Mouse (Mus musculus): ENCODE data around the gene Tfap4. TPM values are rescaled to one million over a fixed set of nuclear protein-coding genes. Genes with fewer than 3 reads are reported as not detected.

Gene Tfap4
- polyA plus RNA-seq, 1 experiment from 2014 or later, result 5.6 TPM

GRCm38 (mm10) chr16:4551056-4551455, 8.6 kb downstream of the Tfap4 start:
- peaks cover 26% of the 10 kb centered on the region for H3K36me3 ChIP-seq (replicated peaks; ENCODE audit: insufficient read depth, low read length)
- TF ChIP-seq EP300 (IDR thresholded peaks at IDR 0.05; ENCODE audit: low read depth) (no peak), CTCF (IDR thresholded peaks at IDR 0.05; ENCODE audit: low read depth) (peak; percentile 99)
- peak; percentile 81 for DNase-seq
- no peaks in the 10 kb centered on the region for H3K27me3 ChIP-seq (ENCODE audit: insufficient read depth, low read length)
- H3K4me3 ChIP-seq (ENCODE audit: low read depth, low read length), result no peak overlapping the region
- no peak overlapping the region for H3K4me2 ChIP-seq (ENCODE audit: low read depth, low read length)
- WGBS (ENCODE audit: insufficient replicate concordance), result 33% methylated on average over 13 of the region's 13 CpGs
- H3K9ac ChIP-seq (replicated peaks), result no peak overlapping the region
- H3K4me1 ChIP-seq (ENCODE audit: insufficient read depth), result peaks cover 38% of the 10 kb centered on the region
- ATAC-seq, result peak; percentile 70
- H3K9me3 ChIP-seq (ENCODE audit: low read length), result no peaks in the 10 kb centered on the region
- no peak overlapping the region for H3K27ac ChIP-seq (ENCODE audit: low read depth)

- Histone ChIP-seq H3K36me3 (replicated peaks; ENCODE audit: insufficient read depth, low read length) (peaks cover 35% of the 10 kb centered on the region), H3K27ac (ENCODE audit: low read depth) (no peak overlapping the region), H3K4me3 (ENCODE audit: low read depth, low read length) (no peak overlapping the region), H3K9ac (replicated peaks) (no peak overlapping the region), H3K27me3 (ENCODE audit: insufficient read depth, low read length) (no peaks in the 10 kb centered on the region), H3K4me1 (ENCODE audit: insufficient read depth) (peaks cover 25% of the 10 kb centered on the region), H3K9me3 (ENCODE audit: low read length) (no peaks in the 10 kb centered on the region), H3K4me2 (ENCODE audit: low read depth, low read length) (no peak overlapping the region)
- TF ChIP-seq EP300 (IDR thresholded peaks at IDR 0.05; ENCODE audit: low read depth), result no peak
- TF ChIP-seq CTCF (IDR thresholded peaks at IDR 0.05; ENCODE audit: low read depth), result peak; percentile 47
- ATAC-seq (no peak), DNase-seq (no peak)
- 83% methylated on average over 18 of the region's 18 CpGs for WGBS (ENCODE audit: insufficient replicate concordance)
These were observed 10.5 kb downstream of the Tfap4 start for GRCm38 (mm10) chr16:4548953-4549688.

- H3K36me3 ChIP-seq (replicated peaks; ENCODE audit: insufficient read depth, low read length), result peaks cover 35% of the 10 kb centered on the region
- TF ChIP-seq EP300 (IDR thresholded peaks at IDR 0.05; ENCODE audit: low read depth) (no peak), CTCF (IDR thresholded peaks at IDR 0.05; ENCODE audit: low read depth) (no peak)
- no peak overlapping the region for H3K9ac ChIP-seq (replicated peaks)
- H3K27ac ChIP-seq (ENCODE audit: low read depth), result no peak overlapping the region
- H3K9me3 ChIP-seq (ENCODE audit: low read length), result no peaks in the 10 kb centered on the region
- H3K4me3 ChIP-seq (ENCODE audit: low read depth, low read length), result no peak overlapping the region
- H3K4me1 ChIP-seq (ENCODE audit: insufficient read depth), result peaks cover 11% of the 10 kb centered on the region
- no peaks in the 10 kb centered on the region for H3K27me3 ChIP-seq (ENCODE audit: insufficient read depth, low read length)
- H3K4me2 ChIP-seq (ENCODE audit: low read depth, low read length), result no peak overlapping the region
- 83% methylated on average over 5 of the region's 5 CpGs for WGBS (ENCODE audit: insufficient replicate concordance)
- ATAC-seq, result no peak
- no peak for DNase-seq
These were observed 12.0 kb downstream of the Tfap4 start for GRCm38 (mm10) chr16:4547611-4548010.

- Histone ChIP-seq H3K36me3 (replicated peaks; ENCODE audit: insufficient read depth, low read length) (peaks cover 35% of the 10 kb centered on the region), H3K4me1 (ENCODE audit: insufficient read depth) (peaks cover 9% of the 10 kb centered on the region), H3K9me3 (ENCODE audit: low read length) (no peaks in the 10 kb centered on the region), H3K27ac (ENCODE audit: low read depth) (no peak overlapping the region), H3K4me3 (ENCODE audit: low read depth, low read length) (no peak overlapping the region), H3K9ac (replicated peaks) (no peak overlapping the region), H3K4me2 (ENCODE audit: low read depth, low read length) (no peak overlapping the region), H3K27me3 (ENCODE audit: insufficient read depth, low read length) (no peaks in the 10 kb centered on the region)
- 87% methylated on average over 8 of the region's 8 CpGs for WGBS (ENCODE audit: insufficient replicate concordance)
- no peak for DNase-seq
- TF ChIP-seq CTCF (IDR thresholded peaks at IDR 0.05; ENCODE audit: low read depth) (no peak), EP300 (IDR thresholded peaks at IDR 0.05; ENCODE audit: low read depth) (no peak)
- ATAC-seq, result no peak
These were observed 12.8 kb downstream of the Tfap4 start for GRCm38 (mm10) chr16:4546838-4547237.

GRCm38 (mm10) chr16:4544845-4545244, 14.8 kb downstream of the Tfap4 start:
- no peak for ATAC-seq
- H3K36me3 ChIP-seq (replicated peaks; ENCODE audit: insufficient read depth, low read length), result peaks cover 28% of the 10 kb centered on the region
- H3K27ac ChIP-seq (ENCODE audit: low read depth), result no peak overlapping the region
- H3K27me3 ChIP-seq (ENCODE audit: insufficient read depth, low read length), result no peaks in the 10 kb centered on the region
- H3K9me3 ChIP-seq (ENCODE audit: low read length), result no peaks in the 10 kb centered on the region
- H3K4me3 ChIP-seq (ENCODE audit: low read depth, low read length), result no peak overlapping the region
- WGBS (ENCODE audit: insufficient replicate concordance), result 82% methylated on average over 9 of the region's 9 CpGs
- no peak overlapping the region for H3K9ac ChIP-seq (replicated peaks)
- no peak overlapping the region for H3K4me2 ChIP-seq (ENCODE audit: low read depth, low read length)
- peaks cover 6% of the 10 kb centered on the region; the same call in 1 of the 2 replicates for H3K4me1 ChIP-seq (ENCODE audit: insufficient read depth)
- TF ChIP-seq EP300 (IDR thresholded peaks at IDR 0.05; ENCODE audit: low read depth) (no peak), CTCF (IDR thresholded peaks at IDR 0.05; ENCODE audit: low read depth) (no peak)
- DNase-seq, result no peak

- H3K4me1 ChIP-seq (ENCODE audit: insufficient read depth), result peaks cover 6% of the 10 kb centered on the region; the same call in 1 of the 2 replicates
- no peak overlapping the region for H3K9ac ChIP-seq (replicated peaks)
- no peaks in the 10 kb centered on the region for H3K9me3 ChIP-seq (ENCODE audit: low read length)
- WGBS (ENCODE audit: insufficient replicate concordance), result 74% methylated on average over 3 of the region's 3 CpGs
- peaks cover 17% of the 10 kb centered on the region for H3K36me3 ChIP-seq (replicated peaks; ENCODE audit: insufficient read depth, low read length)
- H3K4me2 ChIP-seq (ENCODE audit: low read depth, low read length), result no peak overlapping the region
- DNase-seq, result no peak
- TF ChIP-seq CTCF (IDR thresholded peaks at IDR 0.05; ENCODE audit: low read depth), result no peak
- no peak for TF ChIP-seq EP300 (IDR thresholded peaks at IDR 0.05; ENCODE audit: low read depth)
- no peak for ATAC-seq
- H3K27me3 ChIP-seq (ENCODE audit: insufficient read depth, low read length), result no peaks in the 10 kb centered on the region
- H3K27ac ChIP-seq (ENCODE audit: low read depth), result no peak overlapping the region
- H3K4me3 ChIP-seq (ENCODE audit: low read depth, low read length), result no peak overlapping the region
These were observed 16.4 kb downstream of the Tfap4 start for GRCm38 (mm10) chr16:4543266-4543665.
